Mouse (Mus musculus): Measurements from ENCODE around the gene Eif4e2.

DNA sequence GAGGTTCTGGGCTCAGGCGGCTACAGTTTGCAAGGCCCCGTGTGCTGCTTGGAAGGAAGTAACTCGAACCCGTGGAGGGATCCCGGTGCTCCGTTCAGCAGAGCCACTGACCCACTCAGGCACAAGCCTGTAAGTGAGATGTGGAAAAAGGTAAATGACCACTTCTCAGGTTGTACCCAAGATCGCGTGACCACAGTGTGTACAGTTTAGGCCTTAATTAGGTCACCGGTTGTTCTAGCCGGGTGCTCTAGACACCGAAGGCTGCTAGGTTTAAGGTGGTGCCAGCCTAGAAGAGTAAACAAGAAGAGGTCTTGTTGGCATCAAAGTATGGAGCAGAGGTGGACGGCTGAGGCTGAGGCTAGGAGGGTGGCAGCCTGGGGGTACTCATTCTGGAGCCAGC is 61.4 kb downstream of the Eif4e2 start:
- TF ChIP-seq CTCF (IDR thresholded peaks at IDR 0.05; ENCODE audit: low read depth, low read length) = no peak
- TF ChIP-seq POLR2A (IDR thresholded peaks at IDR 0.05; ENCODE audit: extremely low read depth, insufficient read depth, low read length) = no peak
